Mouse (Mus musculus): ENCODE results near the gene Kat8. TPM values are rescaled to one million over a fixed set of nuclear protein-coding genes. Genes with fewer than 3 reads are reported as not detected.

Kat8 gene
- total RNA-seq, 4 experiments from 2014 or later = 20.8 to 30.8 (median 23.0) TPM

DNA sequence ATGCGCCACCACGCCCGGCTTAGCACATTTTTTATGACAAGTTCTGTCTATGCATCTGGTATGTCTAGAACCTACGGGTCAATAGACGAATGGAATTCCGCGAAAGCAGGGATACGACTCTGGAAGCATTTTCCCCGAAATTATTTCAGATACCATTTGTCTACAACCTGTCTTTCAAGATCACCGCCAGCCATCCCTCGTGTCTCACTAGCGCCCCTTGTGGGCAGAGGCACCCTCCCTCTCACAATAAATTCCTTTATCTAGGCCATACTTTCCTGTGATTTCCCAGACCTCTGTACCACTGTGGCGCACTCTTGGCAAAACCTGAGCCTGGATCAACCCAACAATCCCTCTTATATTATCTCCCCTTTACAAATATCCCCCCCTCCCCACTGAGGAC, 15.9 kb upstream of the Kat8 start:
- peak; percentile 37 to 57 for DNase-seq (ENCODE audit: low spot score in 2 of 2)

DNA sequence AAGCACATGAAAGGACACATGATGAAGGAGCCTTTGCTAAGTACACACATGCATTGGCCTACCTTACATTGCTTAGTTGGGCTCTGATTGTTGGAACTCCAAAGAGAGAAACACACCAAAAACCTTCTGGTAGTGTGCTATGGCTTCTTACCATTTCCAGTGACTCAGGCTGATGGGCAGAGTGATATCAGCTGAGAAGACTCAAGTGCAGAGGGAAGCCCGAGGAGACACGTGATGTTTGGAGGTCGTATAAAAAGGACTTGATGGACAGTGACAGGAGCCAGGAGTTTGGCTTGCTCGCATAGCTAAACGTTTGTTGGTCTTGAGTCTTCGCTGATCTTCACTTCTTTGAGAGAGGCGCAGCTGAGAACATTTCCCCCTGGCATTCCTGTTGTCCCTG, 14.8 kb upstream of the Kat8 start:
- DNase-seq (ENCODE audit: low spot score in 2 of 2) = no peak

DNA sequence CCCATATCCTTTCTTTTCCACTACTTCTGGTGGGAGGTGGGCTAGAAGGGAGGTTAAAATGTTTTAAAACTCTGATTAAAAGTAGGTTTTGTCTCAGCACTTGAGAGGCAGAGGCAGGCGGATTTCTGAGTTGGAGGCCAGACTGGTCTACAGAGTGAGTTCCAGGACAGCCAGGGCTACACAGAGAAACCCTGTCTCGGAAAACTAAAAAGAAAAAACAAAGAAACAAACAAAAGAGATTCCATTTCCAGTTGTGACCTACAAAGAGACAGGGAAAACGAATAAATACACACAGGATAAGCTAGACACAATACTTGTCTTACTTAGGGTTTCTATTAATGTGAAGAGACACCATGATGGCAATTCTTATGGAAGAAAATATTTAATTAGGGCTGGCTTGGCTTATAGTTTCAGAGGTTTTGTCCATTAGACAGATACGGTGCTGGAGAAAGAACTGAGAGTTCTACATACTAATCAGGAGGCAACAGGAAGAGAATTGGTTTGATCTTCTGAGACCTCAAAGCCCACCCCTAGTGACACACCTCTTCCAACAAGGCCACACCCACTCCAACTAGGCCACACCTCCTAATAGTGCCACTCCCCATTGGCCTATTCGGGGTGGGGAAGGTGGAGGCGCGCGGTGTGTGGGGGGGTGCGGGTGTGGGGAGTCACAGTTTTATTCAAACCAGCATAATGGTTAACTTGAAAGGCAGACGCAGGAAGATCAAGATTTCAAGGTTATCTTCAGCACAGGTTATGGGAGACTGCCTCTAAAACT, 13.9 kb upstream of the Kat8 start:
- DNase-seq (ENCODE audit: low spot score in 2 of 2) = no peak

DNA sequence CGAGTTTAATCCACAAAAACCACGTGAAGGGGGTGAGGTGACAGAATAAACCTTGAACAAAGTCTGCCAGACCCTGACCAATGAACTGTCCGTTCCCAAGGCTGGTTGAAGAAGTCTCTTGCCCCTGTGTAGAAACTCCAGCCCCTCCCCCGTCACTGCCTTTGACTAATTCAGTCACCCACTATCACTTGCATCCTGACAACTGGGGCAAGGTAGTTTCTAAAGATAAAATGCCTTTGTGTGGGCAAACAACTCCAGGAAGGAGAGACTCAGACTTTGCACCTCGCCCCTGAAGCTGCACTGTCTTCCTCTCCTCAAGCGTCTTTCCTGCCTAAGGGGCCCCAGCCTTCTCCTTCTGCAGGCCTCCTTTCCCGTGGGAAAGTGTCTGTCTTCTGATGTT, 12.3 kb upstream of the Kat8 start:
- no peak for DNase-seq (ENCODE audit: low spot score in 2 of 2)

DNA sequence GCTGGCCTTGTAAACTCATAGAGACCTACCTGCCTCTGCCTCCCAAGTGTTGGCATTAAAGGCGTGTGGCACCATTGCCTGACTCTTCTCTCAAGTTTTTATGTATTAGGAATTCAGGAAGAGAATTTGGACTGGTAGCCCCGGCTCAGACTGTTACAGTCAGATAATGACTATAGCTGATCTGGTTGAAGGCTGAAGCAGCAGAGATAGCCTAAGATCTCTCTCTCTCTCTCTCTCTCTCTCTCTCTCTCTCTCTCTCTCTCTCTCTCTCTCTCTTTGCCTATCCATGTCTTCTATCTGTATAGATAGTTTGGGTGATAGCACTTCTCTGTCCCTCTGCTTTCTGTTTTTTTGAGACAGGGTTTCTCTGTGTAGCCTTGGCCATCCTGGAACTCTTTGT, 10.5 kb upstream of the Kat8 start:
- DNase-seq (ENCODE audit: low spot score in 2 of 2) = no peak

DNA sequence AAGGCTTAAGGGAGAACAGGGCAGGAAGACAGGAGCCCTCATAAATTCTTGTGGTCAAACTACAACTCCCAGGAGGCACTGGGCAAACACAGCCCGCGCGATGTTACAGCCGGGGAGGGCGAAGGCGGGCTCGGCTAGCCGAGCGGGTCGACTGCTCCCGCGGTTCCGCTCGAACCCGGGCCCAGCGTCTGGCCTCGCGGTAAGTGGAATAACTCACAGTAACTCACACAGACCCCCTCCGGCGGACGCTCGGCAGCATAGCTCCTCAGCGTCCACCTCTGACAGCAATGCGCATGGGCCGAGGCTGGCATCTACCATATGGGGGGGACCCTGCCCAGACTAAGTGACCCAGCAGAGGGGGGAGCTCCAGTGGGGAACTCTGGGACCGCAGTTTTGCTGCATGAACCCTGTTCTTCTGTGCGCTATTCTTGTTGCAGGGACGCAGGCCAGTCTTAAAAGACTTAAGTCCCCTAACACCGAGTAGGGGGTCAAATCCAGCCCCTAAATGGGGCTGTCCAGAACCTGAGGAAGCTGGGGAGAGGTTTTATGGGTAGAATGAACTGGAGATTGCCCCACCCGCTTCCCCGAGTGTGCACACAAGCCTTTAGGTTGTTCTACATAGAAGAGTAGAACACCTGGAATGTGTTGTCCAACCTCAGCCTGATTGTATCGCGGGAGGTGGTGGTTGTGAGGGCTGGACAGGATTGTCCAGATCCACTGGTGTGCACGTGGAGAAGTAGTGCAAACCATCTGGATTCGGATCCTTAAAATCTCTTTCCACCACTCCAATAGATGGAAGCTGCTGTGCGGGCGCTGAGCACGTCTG, 8.1 kb upstream of the Kat8 start, which contains the start of gene Bckdk:
Gene Bckdk (plus strand): TSS at position 112 of the 826 bp plus-strand sequence.
- DNase-seq (ENCODE audit: low spot score in 2 of 2) = peak; percentile 61 to 68

DNA sequence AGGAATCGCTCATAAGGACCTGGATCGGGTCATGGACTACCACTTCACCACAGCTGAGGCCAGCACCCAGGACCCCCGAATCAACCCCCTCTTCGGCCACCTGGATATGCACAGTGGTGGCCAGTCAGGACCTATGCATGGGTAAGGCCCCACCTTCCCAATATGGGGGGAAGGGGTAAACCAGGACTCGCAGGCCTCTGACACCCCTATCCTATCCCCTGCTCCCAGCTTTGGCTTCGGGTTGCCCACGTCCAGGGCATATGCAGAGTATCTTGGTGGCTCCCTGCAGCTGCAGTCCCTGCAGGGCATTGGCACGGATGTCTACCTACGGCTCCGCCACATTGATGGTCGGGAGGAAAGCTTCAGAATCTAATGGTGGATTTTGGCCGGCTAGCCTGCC, 4.4 kb upstream of the Kat8 start:
- DNase-seq (ENCODE audit: low spot score in 2 of 2) = no peak

DNA sequence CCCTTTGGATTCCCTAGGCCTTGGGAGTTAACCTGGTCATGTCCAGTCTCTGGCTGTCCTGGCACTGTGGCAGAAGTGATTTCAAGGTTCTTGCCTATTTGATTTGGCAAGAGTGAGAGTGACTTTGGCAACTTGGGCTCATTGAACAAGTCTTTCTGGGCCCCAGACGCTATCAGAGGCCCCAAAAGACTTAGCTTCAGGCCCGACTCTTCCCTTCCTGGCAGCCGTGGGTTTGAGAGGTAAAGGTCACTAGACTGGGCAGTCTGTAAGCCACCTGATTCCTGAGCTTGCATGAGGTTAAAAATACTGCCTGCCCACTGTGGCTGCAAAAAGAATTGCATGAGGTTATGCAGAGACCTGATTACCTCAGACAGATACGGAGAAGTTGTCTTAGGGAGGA, 3.7 kb upstream of the Kat8 start:
- peak; percentile 29 to 61 for DNase-seq (ENCODE audit: low spot score in 2 of 2)

DNA sequence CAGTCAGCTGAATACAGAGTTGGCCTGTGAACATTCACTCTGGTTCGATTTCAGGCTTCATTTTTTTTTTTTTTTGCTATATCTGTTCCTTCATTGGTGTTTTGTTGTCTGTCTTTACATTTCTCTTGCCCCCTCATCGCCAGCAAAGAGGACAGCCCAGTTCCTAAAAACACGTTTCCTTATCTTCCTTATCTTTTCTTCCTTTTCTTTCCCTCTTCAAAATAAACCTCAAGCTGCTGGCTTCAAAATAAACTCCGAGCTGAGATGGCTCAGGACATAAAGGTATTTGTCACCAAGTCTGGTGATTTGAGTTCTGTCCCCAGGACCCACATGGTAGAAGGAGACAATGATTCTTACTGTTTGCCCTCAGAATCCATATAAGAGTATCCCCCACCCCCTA, 622 bp downstream of the Kat8 start:
- DNase-seq (ENCODE audit: low spot score in 2 of 2) = no peak

DNA sequence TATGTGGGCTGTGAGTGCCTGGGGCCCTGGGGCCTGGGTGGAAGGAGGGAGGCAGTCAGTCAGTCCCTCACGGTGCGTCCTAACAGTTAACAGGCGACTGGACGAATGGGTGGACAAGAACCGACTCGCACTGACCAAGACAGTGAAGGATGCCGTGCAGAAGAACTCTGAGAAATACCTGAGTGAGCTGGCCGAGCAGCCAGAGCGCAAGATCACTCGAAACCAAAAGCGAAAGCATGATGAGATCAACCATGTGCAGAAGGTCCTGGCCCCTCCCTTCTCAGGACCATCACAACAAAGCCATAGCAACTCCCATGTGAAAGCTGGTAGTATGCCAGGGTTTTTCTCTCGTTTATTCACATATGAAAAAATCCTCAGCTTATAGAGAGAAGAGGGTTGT, 3.0 kb downstream of the Kat8 start:
- no peak for DNase-seq (ENCODE audit: low spot score in 2 of 2)

DNA sequence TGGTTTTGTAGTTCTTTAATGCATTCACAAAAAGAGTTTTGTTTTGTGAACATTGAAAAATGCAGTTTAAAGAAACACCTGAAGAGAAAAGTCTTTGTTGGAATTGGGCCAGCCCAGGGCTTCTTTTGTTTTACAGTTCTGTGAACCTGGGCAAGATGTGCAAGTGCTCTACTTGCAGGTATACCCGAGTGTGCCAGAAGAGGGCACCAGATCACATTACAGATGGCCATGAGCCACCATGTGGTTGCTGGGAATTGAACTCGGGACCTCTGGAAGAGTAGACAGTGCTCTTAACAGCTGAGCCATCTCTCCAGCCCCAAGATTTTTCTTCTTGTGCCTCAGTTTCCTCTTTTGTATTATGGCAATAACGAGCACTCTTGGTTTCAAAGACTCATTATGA, 5.9 kb downstream of the Kat8 start:
- no peak for DNase-seq (ENCODE audit: low spot score in 2 of 2)

DNA sequence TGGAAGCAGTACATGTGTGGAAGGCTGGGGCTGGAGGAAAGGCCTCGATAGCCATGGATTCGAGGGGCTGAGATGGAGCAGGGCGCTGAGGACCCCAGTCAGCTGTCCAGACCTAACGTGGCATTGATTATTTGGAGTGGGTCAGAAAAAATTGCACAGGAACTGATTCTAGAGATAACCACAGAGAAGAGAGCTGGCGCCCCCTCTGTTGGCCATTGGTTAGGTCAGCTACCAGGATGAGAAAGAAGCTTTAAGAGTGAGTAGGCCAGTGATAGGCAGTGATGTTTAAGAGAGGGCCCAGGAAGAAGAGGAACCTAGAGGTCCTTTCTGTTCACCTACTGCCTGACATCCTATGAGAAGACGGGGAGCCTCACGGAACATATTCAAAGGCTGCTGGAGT, 7.0 kb downstream of the Kat8 start:
- no peak for DNase-seq (ENCODE audit: low spot score in 2 of 2)

DNA sequence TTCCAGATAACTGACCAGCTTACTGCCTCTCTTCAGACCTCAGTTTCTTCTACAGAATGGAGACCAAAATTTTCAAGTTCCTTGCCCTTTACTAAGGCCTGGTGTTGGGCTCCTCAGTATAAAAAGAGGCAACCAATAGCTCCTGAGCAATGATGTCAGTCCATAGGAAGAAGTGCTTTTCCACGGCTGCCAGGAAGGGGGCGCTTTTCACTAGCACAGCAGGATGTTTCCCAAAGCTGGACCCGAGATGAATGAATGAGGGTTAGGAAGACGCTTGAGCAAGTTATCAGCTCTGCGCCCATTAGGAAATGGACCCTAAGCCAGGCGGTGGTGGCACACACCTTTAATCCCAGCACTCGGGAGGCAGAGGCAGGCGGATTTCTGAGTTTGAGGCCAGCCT, 9.2 kb downstream of the Kat8 start:
- DNase-seq (ENCODE audit: low spot score in 2 of 2) = no peak

DNA sequence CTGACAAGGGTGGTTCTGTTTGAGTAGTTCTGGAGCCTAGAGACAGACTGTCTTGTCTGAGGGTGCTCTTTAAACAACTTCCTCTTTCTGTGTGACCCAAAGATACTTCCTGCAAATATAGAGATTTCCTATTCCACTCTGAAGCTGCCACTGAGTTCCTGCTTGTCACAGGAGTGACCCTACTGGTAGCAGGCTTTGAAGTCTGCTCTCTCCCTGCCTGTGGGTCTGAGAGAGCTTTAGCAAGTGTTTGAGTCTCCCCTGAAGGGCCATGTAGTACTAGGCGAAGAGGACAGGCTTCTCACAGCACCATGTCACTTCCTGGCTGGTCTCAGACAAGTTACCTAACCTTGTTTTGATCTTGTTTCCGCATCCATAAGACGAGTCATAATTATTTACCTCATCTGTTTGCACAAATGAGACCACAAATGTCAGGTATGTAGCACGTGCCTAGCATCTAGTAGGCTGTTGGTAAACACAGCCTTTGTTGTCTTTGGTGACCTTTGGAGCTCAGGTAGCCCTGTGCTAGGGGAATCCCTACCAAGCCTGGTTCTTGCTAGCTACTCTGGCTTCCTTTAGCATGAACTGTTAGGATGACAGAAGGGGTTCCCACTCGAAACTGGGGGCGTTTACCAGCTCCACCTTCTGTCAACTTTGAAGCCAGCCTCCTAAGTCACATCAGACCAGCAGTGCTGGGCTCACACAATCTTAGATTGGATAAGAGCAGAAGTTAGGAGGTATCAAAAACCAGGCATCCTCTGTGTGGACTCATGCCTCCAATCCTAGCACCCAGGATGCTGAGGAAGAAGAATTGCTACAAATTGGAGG, 10.3 kb downstream of the Kat8 start:
- no peak for DNase-seq (ENCODE audit: low spot score in 2 of 2)

DNA sequence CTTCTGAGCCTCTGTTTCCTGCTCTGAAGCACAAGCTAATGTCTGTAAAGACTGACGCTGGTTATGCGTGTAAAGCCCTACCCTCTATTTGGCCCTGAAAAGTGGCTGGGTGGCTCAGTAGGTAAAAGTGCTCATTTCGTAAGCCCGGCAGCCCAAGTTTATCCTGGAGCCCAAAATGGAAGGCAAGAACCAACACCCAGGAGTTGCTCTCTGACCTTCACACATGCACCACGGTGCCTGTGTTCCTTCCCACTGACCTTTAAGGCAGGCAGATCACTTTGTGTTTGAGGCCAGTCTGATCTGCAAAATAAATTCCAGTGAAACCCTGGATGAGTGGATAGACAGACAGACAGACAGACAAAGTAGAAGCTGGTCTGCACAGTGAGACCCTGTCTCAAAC, 11.4 kb downstream of the Kat8 start:
- no peak for DNase-seq (ENCODE audit: low spot score in 2 of 2)

DNA sequence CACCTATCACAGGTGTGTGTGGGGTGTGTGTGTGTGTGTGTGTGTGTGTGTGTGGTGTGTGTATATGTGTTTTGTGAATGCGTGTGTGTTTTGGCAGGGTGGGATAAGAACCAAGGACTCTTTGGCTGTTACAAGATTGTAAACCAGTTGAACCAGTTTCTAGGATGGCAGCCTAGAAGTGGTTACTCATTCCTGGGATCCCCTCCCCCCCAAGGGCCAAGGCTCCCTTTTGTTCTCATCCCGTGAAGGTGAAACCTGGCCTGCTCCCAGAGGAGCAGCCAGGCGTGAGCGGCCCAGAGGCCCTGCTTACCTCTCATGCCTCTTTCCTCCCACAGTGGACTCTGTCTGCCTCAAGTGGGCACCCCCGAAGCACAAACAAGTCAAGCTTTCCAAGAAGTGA, 12.9 kb downstream of the Kat8 start:
- no peak for DNase-seq (ENCODE audit: low spot score in 2 of 2)

DNA sequence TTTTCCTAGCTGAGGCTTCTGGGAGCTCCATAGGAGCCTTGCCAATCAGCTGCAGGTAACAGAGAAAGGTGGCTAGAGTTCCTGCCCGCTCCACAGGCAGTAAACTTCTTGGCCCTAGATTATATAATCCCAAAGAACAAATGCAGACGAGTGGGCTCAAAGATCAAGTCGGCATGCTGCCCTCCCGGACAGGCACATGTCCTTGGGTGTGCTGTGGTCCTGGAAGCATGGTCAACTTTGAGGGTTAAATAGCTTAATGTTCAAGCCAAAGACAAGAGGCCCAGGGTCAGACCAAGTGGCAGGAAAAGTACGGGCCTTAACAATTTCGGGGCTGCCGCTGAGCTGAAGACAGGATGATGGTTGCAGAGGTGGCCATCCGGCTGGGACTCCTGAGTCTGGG, 13.8 kb downstream of the Kat8 start:
- DNase-seq (ENCODE audit: low spot score in 2 of 2) = no peak

DNA sequence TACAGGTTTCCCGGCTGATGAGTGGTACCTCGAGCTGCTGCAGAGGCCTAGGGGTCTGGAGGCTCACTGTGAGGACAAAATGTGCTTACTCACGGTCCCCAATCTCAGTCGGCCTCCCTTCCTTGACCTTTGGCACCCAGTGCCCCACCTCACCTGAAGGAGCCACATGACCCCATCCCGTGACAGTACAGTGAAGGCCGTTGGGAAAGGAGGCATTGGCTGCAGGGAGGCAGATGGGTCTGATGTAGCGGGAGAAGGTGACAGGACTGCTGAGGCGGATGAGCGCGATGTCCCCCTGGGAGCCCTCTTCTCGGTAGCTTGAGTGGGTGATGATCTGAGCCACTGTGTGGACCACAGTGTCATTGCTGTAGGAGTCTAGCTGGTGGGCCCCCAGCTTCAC, 14.5 kb downstream of the Kat8 start:
- DNase-seq (ENCODE audit: low spot score in 2 of 2) = no peak

DNA sequence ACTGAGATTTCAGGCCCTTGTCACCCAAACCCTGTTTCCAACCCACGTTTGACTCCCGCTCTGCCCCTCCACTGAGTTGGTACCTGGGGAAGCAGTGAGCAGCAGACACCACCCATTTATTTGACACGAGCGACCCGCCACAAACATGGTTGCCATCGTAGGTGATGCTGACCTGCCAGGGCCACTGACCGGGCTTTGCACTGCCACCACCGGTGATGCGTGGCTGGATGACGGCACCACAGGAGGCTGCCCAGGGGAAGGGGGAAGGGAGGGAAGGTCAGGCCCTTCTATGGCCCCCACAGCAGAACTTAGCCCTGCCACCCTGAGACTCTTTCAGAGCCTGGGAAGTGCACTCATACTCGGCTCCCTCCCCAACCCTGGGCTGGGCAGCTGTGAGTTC, 15.4 kb downstream of the Kat8 start:
- no peak for DNase-seq (ENCODE audit: low spot score in 2 of 2)

DNA sequence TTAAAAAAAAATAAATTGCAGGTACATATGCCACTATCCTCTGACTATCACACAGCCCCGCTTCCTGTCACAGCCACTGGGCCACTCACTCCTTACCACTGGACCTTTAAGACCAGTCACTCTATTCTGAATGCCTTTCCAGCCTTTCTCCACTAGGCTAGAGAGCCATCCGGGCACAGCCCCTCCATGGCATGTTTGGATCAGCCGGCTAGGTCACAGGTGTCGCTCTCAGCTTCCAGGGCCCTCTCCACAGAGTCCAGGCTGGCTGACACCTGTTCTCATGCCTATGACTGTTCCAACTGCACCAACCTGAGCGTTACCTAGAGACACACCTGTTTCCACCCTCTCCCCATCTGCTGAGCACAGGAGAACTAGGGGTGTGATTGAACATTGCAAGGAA, 16.3 kb downstream of the Kat8 start:
- no peak for DNase-seq (ENCODE audit: low spot score in 2 of 2)

DNA sequence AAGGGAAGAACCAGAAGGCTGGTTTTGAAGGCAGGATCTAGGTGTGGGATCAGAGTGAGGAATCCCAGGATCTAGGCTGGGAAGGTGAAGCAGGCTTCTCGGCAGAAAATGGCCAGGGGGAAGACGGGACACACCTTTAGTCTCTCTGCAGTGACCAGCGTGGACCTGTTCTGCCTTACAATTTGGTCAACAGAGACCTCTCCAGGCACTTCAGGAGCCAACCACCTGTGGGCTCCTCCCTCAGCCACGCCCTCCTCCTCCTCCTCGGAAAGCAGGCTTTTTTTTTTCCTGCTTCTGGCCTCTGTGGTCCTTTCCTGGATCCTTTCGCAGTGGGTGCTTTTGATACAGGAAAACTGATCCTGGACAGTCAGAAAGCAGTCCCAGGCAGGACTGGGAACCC, 17.6 kb downstream of the Kat8 start, which contains the start of gene Prss8:
Gene Prss8 (minus strand): TSS at position 182 of the 400 bp plus-strand sequence.
- DNase-seq (ENCODE audit: low spot score in 2 of 2) = no peak

DNA sequence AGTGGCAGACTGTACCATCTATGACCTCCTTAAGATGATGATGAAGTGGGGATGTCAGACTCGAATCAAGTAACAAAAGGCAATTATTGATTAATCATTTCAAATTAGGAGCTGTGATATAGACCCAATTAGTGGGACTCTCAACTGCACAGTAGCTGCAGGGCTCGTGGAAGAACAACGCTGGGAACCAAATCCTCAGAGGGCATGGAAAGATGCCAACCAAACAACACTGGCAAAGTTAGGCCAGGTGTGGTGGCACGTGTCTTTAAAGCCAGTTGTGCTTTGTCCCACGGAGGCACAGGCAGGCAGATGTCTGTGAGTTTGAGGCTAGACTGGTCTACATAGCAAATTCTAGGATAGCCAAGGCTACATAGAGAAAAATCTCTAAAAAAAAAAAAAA, 18.3 kb downstream of the Kat8 start:
- no peak for DNase-seq (ENCODE audit: low spot score in 2 of 2)

Measured in gastrocnemius, adult 8-10 months (tissue).